Mouse (Mus musculus) ovary, postnatal 10 days (tissue): ENCODE data around the gene Cenpu.

Source experiments
- DNase-seq: peaks from one replicate; pipeline ENCODE4 v3.0.0; 2022; ENCODE audit warnings: low spot score

The Cenpu gene

GRCm38 (mm10) chr8:46599314-46599904 lies 47.6 kb downstream of the Cenpu start:
- no peak for DNase-seq

GRCm38 (mm10) chr8:46600959-46601707 lies 49.3 kb downstream of the Cenpu start:
- DNase-seq = no peak

- DNase-seq = no peak
Measured at GRCm38 (mm10) chr8:46603587-46603986, 51.8 kb downstream of the Cenpu start.

GRCm38 (mm10) chr8:46606930-46607329 lies 55.1 kb downstream of the Cenpu start:
- DNase-seq = no peak

GRCm38 (mm10) chr8:46611557-46611956 lies 59.7 kb downstream of the Cenpu start:
- no peak for DNase-seq

GRCm38 (mm10) chr8:46612913-46613312 lies 61.1 kb downstream of the Cenpu start:
- no peak for DNase-seq

GRCm38 (mm10) chr8:46613377-46613776 lies 61.5 kb downstream of the Cenpu start:
- no peak for DNase-seq

- no peak for DNase-seq
Measured at GRCm38 (mm10) chr8:46615936-46616335, 64.1 kb downstream of the Cenpu start.

- peak; percentile 93 for DNase-seq
Measured at GRCm38 (mm10) chr8:46616879-46617689, 65.3 kb downstream of the Cenpu start, which contains the start of the genes Primpol and Casp3. Gene Primpol, minus strand, starts transcription at chr8:46617212. Gene Casp3, plus strand, starts transcription at chr8:46617291.

GRCm38 (mm10) chr8:46617690-46618620 lies 66.1 kb downstream of the Cenpu start:
- no peak for DNase-seq

GRCm38 (mm10) chr8:46618639-46619320 lies 67.0 kb downstream of the Cenpu start:
- no peak for DNase-seq

- DNase-seq = no peak
Measured at GRCm38 (mm10) chr8:46622446-46623270, 70.8 kb downstream of the Cenpu start.

- no peak for DNase-seq
Measured at GRCm38 (mm10) chr8:46625166-46625565, 73.3 kb downstream of the Cenpu start.

GRCm38 (mm10) chr8:46626642-46627041 lies 74.8 kb downstream of the Cenpu start:
- DNase-seq = no peak

- no peak for DNase-seq
Measured at GRCm38 (mm10) chr8:46627881-46628280, 76.1 kb downstream of the Cenpu start.

- no peak for DNase-seq
Measured at GRCm38 (mm10) chr8:46628645-46629044, 76.8 kb downstream of the Cenpu start.
